Mouse (Mus musculus): ENCODE data around the gene Fgfr2.
"Not testable (repeated sequence)": the region's sequence is repeated elsewhere in the genome, so short reads cannot be mapped to it uniquely, and the experiment has no call there.

The Fgfr2 gene

DNA sequence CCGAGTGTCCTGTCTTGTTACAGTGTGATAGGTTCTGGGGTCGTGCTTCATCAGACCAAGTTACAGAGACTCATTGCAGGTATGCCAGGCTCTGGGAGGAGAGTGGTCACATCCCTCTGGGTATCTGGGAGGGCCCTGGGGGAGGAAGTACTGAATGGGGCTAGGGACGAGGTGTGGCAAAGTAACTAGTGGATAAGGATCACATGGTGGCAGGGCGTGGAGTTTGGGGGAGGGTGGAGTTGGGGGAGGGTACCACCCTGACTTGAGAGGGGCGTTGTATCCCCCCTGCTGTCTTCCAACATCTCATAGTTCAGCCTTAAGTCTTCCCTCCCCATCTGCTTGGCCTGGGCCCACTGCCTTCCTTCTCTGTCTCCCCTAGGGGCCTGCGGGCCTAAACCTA, 443.6 kb downstream of the Fgfr2 start:
- no peak for DNase-seq (ENCODE audit: inconsistent age in 2 of 2, low spot score in 1 of 2)

DNA sequence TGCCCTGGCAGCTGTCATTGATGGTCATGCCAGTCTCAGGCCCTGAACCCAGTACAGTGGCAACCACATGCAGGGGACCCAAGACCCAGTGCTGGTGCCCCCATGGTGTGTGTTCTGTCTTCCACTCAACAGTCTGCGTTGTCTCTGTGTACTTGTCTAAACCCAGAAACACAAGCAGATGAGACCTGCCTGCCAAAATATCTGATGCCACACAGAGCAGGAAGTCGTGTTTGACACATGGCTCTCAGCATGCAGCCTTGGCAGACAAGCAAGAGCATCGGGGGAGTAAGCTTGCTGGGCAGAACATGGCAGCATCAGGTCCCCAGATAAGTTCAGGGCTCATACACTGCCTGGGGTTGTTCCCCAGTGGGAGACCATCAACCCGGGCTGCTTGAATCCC, 444.0 kb downstream of the Fgfr2 start:
- DNase-seq (ENCODE audit: inconsistent age in 2 of 2, low spot score in 1 of 2), result no peak

DNA sequence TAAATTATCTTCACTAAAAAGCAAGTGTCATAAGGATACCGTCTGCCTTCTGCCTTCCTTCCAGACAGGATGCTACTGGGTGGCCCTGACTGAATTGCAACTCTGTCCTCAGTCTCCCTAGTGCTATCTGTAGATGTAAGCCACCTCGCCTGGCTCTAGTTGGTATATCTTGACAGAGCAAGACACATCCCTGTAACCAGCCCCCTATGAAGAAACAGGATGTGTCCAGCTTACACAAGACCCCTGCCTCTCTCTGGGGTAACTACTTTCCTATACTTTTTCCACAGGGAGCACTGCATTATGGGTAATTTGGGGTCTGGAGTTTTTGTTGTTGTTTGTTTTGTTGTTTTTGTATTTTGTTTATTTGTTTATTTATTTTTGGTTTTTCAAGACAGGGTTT, 447.2 kb downstream of the Fgfr2 start:
- DNase-seq (ENCODE audit: inconsistent age in 2 of 2, low spot score in 1 of 2), result no peak

DNA sequence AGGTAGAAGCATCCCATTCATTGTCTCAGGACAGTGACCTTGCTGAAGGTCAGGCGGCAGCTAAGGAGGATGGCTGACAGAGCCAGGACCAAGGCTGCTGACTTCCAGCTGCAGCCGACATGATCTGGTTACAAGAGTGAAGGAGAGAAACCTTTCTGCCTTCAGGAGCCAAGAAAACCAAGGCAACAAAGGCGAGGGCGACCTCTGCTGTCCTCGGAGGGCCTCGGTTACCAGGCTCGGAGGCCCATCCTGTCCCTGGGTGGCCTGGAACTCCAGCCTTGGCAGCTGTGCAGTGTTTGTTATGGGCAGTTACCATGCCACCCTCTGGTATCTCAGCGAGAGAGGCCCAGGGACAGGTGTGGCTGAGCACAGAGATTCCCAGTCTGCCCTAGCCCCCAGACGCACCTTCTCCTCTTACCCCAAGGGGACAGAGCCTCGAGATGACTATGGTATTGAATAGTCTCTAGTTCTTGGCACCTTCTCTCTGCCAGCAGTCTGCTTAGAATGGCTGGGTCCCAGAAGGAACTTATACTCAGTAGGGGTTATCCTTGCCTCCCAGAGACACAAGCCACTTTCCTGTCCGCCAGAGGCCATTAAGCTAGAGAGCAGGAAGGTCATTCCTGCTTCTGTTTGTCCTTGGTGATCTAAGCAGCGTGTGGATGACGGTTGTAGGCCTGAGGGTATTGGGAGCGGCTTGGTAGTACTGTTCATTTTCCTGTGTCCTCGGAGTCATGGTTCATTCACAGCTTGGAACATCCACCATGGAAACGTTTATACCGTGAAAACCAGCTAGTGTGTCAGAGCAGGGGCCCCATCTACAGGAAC, 449.0 kb downstream of the Fgfr2 start:
- DNase-seq (ENCODE audit: inconsistent age in 2 of 2, low spot score in 1 of 2), result peak; percentile 65 to 87

DNA sequence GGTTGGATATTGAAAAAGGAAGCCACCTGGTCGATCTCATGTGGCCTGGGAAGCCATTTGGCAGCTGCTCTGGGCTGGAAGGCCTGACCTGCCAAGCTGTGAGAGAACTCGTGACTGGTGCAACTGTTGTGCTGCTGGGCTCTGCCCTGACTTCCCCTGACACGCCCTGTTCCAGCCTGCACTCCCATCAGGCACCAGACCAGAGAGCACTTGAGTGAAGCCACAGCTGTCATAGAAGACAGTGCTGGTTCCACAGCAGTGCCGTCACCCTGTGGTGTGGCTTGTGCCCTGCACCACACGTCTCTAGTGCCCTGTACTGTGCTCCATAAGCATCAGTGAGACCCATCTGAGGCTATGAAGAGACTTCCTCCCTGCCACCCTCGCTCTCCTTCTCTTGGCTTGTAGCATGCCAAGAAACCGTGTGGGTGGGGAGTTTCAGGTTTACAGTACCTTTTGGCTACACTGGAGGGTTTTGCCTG, 450.6 kb downstream of the Fgfr2 start:
- DNase-seq (ENCODE audit: inconsistent age in 2 of 2, low spot score in 1 of 2), result peak in 1 of 2 experiments; percentile 66

DNA sequence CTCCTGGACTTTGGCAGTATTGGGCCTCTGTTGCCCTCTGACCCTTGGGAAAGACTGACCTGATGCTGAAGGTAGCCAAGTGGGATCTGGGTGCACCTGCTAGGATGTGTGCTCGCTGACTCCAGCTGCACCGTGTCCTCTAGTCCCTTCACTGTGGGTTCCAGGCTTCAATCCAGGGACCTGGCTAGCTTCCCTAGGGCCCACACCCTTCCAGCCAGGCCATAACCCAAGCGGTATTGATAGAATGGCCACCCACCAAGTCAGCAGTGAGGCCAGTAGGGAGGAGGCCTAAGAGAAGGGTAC, 452.3 kb downstream of the Fgfr2 start:
- peak in 1 of 2 experiments; percentile 55 for DNase-seq (ENCODE audit: inconsistent age in 2 of 2, low spot score in 1 of 2)

DNA sequence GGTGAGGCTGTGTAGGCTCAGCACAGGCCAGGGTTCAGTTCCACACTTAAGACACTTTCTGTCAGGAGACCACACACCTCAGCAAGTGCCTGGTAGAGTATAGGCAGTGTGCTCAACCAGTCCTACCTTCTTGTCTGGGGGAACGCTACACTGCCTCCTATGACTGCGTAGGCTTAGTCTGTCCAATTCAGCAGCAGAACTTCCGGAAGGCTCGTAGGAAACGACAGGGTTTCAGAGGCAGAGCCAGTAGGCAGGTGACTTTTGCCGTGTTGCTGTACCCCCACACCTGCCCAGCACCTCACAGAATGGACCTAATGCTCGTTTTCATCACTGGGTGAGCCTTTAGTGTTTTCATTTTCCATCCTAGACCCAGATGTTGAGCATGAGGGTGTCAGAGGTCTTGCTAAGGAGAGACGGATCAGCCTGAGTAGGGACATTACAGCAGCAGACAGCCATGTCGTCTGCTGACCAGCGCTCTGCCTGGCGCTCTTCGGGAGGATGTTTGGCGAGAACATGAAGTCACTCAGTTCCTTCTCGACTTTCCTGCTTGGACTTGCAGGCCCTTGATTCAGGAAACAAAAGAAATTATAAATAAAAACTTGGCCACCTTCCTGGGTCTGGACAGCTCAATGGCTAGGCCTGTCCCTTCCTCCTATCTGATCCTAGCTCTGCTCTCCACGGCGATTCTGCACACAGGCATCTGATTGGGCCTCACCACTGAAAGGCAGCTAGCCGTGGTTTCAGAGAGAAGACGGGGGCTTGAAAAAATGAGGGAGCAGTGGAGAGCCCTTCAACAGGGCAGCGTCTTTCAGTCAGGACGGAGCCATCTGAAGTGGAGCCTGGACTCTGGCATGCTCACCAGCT, 452.9 kb downstream of the Fgfr2 start:
- DNase-seq (ENCODE audit: inconsistent age in 2 of 2, low spot score in 1 of 2), result no peak

DNA sequence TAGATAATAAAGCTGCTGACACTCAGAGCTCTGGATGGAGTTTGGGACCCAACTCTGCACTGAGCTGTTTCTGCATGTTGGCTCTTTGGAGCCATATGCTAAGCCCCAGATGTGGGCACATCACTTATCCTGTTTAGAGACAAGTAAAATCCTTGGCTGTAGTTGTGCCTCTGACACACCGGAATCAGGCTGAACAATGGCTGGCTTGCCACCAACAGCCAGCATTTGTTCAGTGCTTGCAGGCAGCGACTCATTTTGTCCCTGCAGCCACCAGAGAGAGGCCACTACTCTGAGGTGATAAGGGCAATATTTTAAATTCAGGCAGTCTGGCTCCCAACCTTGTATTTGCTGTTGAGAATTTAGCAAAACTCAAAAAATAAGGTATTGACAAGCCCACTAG, 454.5 kb downstream of the Fgfr2 start:
- peak in 1 of 2 experiments; percentile 69 for DNase-seq (ENCODE audit: inconsistent age in 2 of 2, low spot score in 1 of 2)

DNA sequence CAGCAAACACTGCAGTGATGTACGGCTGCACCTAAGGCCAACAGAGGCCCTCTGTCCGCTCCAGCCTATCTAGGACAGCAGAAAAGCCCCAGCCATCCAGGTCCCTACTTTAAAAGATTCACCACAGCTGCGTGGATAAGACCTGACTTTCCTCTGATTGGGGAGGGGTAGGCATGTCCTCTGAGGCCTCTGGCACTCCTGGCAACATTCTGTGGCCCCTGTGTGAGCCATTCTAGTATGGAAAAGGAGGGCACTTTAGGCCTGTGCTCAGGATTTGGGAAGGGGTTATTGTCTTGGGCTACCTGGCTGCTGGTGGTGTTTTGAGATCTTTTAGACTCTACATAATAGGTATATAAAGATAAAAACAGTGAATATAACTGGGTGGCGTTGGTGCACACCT, 456.6 kb downstream of the Fgfr2 start:
- no peak for DNase-seq (ENCODE audit: inconsistent age in 2 of 2, low spot score in 1 of 2)

DNA sequence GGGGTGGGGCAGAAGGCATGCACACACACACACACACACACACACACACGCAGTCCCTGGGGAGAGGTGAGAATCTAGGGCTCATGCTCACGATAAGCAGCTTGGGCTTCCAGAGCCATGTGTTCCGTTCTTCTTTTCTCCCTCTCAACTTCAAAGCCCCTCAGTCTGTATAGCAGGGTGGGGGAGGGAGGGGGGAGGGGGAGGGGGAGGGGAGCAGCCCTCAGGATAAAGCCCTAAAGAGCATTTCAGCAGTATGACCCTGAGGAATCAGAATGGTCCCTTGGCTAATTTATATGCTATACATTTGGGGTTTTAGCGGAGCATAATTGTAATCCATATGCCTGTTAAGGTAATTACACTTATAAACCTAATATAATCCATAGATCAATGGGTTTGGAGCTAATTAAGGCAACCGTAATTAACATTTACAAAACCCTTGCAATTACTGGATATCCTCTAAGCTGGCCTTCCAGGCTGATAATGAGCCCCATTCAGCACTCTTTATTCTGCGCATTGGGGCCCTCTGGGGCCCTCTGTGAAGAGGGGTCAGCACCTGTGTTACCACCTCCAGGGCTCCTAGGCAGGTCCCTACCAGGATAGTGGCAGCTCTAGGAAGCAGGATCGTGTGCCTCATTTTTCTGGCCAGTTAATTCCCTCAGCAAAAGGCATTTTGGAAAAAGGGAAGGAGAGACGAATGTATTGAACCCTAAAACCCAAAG, 457.3 kb downstream of the Fgfr2 start:
- DNase-seq (ENCODE audit: inconsistent age in 2 of 2, low spot score in 1 of 2), result no peak

DNA sequence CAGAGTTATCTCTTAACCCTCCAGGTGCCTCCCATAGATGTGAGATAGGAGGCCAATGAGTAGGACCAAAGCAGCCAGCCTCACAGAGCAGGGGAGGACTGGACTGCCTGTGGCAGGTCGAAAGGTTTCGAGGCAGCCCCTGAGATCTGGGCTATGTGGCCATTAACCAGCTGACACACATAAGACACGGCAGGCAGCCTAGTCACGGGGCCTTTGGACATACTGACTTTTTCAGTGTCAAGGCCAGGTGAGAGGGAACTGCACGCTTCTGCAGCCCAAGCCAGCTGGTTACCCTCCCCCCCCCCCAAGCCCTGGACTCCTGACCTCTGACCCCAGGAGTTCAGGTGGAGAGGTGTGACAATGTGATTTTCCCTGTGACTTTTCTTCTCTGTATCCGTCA, 458.3 kb downstream of the Fgfr2 start:
- no peak for DNase-seq (ENCODE audit: inconsistent age in 2 of 2, low spot score in 1 of 2)

DNA sequence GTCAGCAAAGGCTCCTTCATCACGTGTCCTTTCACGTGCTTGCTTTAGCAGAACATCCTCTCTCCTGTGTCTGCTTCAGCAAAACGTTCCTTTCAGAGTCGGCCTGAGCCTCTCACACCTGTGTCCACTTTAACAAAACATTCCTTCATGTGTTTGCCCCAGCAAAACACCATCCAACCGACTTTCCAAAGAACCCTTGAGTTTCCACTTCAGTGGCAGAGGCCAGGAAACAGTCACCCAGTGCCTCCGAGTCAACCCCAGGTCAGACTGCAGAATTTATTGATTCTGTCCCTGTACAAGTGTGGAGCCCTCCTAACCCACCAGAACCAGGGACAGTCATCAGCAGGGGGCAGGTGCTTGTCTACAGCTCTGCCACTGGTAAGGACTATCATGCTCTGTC, 460.3 kb downstream of the Fgfr2 start:
- DNase-seq (ENCODE audit: inconsistent age in 2 of 2, low spot score in 1 of 2), result not testable (repeated sequence)

DNA sequence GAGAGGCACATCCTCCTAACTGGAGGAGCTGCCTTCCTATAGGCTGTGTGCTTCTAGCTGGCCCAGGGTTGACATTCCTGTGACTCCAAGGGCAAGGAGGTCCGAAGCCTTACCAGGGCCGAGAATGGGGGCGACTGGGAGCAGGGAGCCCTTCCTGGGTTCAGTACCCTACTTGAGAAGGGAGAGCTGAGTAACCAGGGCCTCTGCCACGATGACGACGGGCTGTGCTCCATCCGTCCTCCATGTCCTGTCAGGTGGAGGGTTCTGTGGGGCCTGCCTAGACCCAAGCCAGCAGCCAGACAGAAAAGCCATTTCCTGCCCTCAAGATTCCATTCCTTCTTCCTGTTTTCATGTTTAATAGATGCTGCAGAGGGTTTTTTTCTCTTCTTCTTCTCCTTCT, 463.5 kb downstream of the Fgfr2 start:
- peak in 1 of 2 experiments; percentile 40 for DNase-seq (ENCODE audit: inconsistent age in 2 of 2, low spot score in 1 of 2)

DNA sequence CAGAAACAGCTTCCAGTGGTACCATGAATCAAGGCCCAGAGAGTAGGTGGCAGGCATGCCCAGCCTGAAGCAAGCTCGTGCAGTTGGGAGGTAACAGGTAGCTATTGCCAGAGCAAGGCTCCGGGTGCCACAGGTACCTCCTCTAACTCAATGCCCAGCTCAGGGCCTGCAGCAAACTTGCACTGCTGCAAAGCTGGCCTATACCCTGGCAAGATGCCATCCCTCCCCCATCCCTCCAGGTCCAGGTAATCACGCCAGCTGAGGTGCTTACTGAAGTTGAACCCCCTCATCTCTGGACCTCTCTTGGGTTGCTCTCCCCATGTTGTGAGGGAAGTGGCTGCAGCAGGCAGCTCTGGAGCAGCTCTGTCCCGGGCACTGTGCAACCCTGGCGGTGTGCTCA, 464.5 kb downstream of the Fgfr2 start:
- DNase-seq (ENCODE audit: inconsistent age in 2 of 2, low spot score in 1 of 2), result no peak

DNA sequence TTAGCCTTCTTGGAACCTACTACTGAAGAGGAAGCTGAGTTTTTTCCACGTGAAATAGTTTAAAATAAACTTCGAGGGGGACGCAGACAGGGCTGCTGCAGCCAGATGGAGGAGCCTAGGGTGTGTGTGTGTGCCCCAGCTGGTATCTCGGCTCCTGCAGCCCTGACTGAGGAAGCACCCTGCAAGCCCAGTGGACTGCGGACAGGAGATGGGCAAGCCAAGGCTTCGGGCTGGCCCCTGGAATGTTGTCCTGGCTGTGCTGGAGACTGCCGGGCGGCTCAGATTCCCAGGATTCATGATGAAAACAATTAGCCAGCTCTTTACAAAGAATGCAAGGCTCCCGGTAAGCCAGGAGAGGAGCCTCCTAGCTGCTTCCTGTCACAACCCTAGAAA, 465.1 kb downstream of the Fgfr2 start:
- DNase-seq (ENCODE audit: inconsistent age in 2 of 2, low spot score in 1 of 2), result no peak

DNA sequence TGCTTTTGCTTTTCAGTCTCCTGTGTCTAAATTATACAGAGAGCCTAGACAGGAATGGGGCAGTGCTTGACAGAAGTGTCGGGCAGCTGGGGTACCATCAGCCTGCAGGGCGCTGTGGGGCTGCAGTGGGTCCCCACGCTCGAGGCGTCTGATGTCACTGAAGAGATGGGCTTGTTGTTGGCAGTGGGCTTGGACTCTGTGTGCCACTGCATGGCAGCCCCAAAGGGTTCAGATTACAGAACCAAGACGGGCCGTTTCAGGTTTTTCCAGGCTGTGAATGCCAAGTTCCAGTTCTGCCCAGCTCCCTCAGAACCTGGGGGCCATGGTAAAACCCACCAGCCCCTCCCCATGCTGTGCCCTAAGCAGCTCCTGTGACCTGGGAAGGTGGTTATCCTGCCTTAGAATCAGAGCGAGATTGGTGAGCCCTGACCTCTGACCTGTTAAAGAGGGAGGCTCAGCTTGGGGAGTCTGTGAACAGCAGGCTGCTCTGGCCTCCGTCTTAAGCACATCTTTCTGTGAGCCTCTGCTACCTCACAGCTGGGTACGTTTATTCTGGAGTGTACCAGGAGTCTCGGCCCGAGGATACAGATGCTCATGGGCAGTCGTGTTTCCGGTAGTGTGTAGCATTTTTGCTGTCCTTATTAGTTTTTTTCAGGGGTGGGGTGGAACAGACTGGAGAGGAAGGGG, 465.6 kb downstream of the Fgfr2 start:
- DNase-seq (ENCODE audit: inconsistent age in 2 of 2, low spot score in 1 of 2), result no peak

DNA sequence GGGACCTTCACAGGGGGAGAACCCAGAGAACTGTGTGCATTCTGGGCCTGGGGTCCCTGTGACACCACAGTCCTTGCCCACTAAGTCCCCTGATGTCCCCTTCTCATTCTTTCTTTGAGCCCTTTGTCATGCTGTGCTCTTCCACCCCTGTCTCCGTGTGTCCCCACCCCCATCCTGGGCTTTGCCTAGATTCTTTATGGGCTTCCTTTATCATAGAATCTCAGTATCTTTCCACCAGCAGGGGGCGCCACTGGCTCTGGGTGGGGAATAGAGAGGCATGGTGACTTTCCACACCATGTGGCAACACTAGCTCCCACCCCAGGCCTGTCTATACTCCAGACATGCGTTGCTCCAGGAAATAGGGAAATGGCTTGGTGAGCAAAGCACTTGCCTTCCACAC, 466.6 kb downstream of the Fgfr2 start:
- DNase-seq (ENCODE audit: inconsistent age in 2 of 2, low spot score in 1 of 2), result peak; percentile 89 to 96

DNA sequence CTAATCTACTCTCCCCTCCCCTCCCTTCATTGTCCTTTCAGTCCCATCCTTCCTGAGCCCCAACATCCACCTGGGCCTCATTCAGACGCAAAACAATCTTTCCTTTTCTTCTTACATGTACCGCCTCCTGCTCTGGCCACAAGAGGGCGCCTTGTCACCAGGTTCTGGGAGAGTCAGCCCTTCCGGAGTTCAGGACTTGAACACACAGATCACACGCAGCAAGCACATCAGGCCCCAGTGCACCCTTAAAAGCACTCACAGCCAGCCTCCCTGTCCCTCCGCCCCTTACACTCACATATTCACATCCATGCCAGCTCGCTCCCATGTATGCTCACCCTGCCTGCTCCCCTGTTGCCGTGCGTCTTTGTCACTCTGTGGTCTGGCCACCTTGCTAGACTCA, 467.1 kb downstream of the Fgfr2 start:
- peak; percentile 87 to 95 for DNase-seq (ENCODE audit: inconsistent age in 2 of 2, low spot score in 1 of 2)

DNA sequence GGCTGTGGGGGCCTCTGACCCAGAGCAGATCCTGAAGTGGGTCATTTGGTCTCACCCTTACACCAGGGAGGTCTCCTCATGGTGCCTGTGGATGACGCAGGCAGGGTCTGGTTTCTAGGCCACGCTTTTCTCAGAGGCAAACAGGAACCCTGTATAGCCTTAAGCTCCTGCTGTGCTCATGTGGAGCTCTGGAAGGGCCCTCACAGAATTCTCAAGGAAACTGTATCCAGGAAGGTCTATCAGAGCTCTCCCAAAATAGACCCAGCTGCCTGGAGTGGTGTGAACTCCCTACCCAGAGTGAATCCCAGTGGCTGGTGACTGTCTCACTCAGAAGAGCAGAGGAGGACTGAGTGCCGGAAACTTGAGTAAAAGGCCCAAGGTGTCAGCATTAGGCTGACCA, 468.7 kb downstream of the Fgfr2 start:
- no peak for DNase-seq (ENCODE audit: inconsistent age in 2 of 2, low spot score in 1 of 2)

DNA sequence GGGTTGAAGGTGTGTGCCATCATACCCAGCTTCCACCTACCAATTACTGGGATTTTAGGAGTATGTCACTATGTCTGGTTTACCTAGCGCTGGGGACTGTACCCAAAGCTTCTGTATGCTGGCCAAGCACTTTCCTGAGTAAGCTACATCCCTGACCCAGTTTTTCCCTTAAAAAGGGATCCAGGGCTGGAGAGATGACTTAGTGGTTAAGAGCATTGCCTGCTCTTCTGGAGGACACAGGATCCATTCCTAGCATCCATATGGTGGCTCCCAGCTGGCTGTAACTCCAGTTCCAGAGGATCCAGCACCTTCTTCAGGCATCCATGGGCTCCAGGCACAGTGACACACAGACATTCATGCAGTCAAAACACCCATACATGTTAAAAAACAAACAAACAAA, 476.6 kb downstream of the Fgfr2 start:
- DNase-seq (ENCODE audit: inconsistent age in 2 of 2, low spot score in 1 of 2), result peak in 1 of 2 experiments; percentile 44
